ENCODE assay signal across 8 mouse cellular contexts in genomic region chr5:3802433-3803291, GRCm38 (mm10). TPM values are rescaled to one million over a fixed set of nuclear protein-coding genes. Genes with fewer than 3 reads are reported as not detected.
DNase-seq lines count a peak whose midpoint lies in the region; ATAC-seq and TF ChIP-seq lines count a peak whose summit lies in the region.

Gene Ankib1, minus strand, starts transcription at chr5:3802925.
Gene Krit1, plus strand, starts transcription at chr5:3803184.

- DNase-seq in forebrain, embryonic 14.5 days (ENCODE audit: low spot score): peak; percentile 93
- peak; percentile 89 to 90 for DNase-seq in heart, postnatal 14 days
- peak; percentile 89 to 93 for DNase-seq in layer of hippocampus, adult 18-20 months (ENCODE audit: low spot score in 2 of 2)
- peak; percentile 88 for DNase-seq in lung, adult 2 months
- DNase-seq in thymus, adult 18-20 months: peak; percentile 77 to 81

- peak; percentile 94 for ATAC-seq in cerebellum, adult (ENCODE audit: insufficient number of reproducible peaks, low FRiP score, low TSS enrichment)
- peak; percentile 96 for ATAC-seq in forebrain, embryonic 14.5 days
- peak; percentile 84 for ATAC-seq in neutrophil, adult 5-6 weeks (ENCODE audit: extremely low read depth, insufficient number of reproducible peaks, low FRiP score, poor library complexity, severe bottlenecking)

- H3K36me3 ChIP-seq in ES-Bruce4 (ENCODE audit: control insufficient read depth, insufficient read depth, low read length, poor library complexity, severe bottlenecking): no peaks in the 10 kb centered on the region
- H3K36me3 ChIP-seq in forebrain, embryonic 14.5 days (ENCODE audit: control insufficient read depth, insufficient read depth, low read length): no peaks in the 10 kb centered on the region

- H3K27me3 ChIP-seq in ES-Bruce4 (ENCODE audit: control insufficient read depth, insufficient read depth, low read length, poor library complexity, severe bottlenecking): no peaks in the 10 kb centered on the region
- no peaks in the 10 kb centered on the region for H3K27me3 ChIP-seq in forebrain, embryonic 14.5 days (replicated peaks; ENCODE audit: control insufficient read depth, insufficient read depth, low read length)

- TF ChIP-seq EP300 in ES-Bruce4 (IDR thresholded peaks at IDR 0.05; ENCODE audit: insufficient read depth, low read depth, low read length): no peak

- no peak for TF ChIP-seq CTCF in ES-Bruce4 (IDR thresholded peaks at IDR 0.05; ENCODE audit: low read depth, low read length)
- TF ChIP-seq CTCF in lung, adult 2 months (IDR thresholded peaks at IDR 0.05; ENCODE audit: insufficient read depth, low read length): no peak

- peak within 1 kb of the TSS; percentile 84 for H3K4me2 ChIP-seq in forebrain, embryonic 14.5 days (ENCODE audit: low read length)

- under 1% methylated on average over 91 of the region's 109 CpGs for WGBS in forebrain, embryonic 14.5 days
- under 1% methylated on average over 109 of the region's 109 CpGs for whole genome bisulfite sequencing in lung, adult 2 months

- TF ChIP-seq POLR2A in ES-Bruce4 (IDR thresholded peaks at IDR 0.05; ENCODE audit: insufficient read depth, low read length): no peak
- TF ChIP-seq POLR2A in lung, adult 2 months (IDR thresholded peaks at IDR 0.05; ENCODE audit: borderline replicate concordance, extremely low read depth, low read depth, low read length): peak; percentile 56; the same call in 1 of the 2 replicates

- intact Hi-C loops in heart, postnatal 14 days (cut with DNase I): loop anchor here (2.0 kb wide), 1 partner anchor 156 kb away; no protein-coding TSS in a partner anchor

- H3K9me3 ChIP-seq in ES-Bruce4 (replicated peaks; ENCODE audit: control insufficient read depth, insufficient read depth, low read length, poor library complexity, severe bottlenecking): no peaks in the 10 kb centered on the region
- no peaks in the 10 kb centered on the region for H3K9me3 ChIP-seq in forebrain, embryonic 14.5 days (replicated peaks; ENCODE audit: control insufficient read depth, low read length)

- peak within 1 kb of the TSS; percentile 83 for H3K4me3 ChIP-seq in ES-Bruce4 (ENCODE audit: low read depth, low read length)
- H3K4me3 ChIP-seq in forebrain, embryonic 14.5 days (ENCODE audit: low read depth, low read length): peak within 1 kb of the TSS; percentile 89
- H3K4me3 ChIP-seq in lung, adult 2 months (replicated peaks; ENCODE audit: extremely low read depth, low read depth, low read length): peak within 1 kb of the TSS; percentile 91

- H3K27ac ChIP-seq in ES-Bruce4 (ENCODE audit: insufficient read depth, low read length): 0 out of 2 replicates have a peak within 1 kb of the TSS, but pooled peaks have one; percentile 47
- H3K27ac ChIP-seq in forebrain, embryonic 14.5 days (ENCODE audit: low read depth, low read length): peak within 1 kb of the TSS; percentile 88

- peak within 1 kb of the TSS; percentile 79 for H3K9ac ChIP-seq in ES-Bruce4 (ENCODE audit: low read depth, poor library complexity, severe bottlenecking)
- H3K9ac ChIP-seq in forebrain, embryonic 14.5 days (ENCODE audit: low read length): peak within 1 kb of the TSS; percentile 88

- no peaks in the 10 kb centered on the region for H3K4me1 ChIP-seq in ES-Bruce4 (ENCODE audit: control insufficient read depth, insufficient read depth, low read length)
- H3K4me1 ChIP-seq in forebrain, embryonic 14.5 days (ENCODE audit: control insufficient read depth, insufficient read depth, low read length): peaks cover 14% of the 10 kb centered on the region; the same call in 1 of the 2 replicates
- H3K4me1 ChIP-seq in lung, adult 2 months (ENCODE audit: control insufficient read depth, insufficient read depth, low read length): peaks cover 4% of the 10 kb centered on the region

RNA-seq across cellular contexts. Expression of gene Ankib1, which starts in this region (rescaled TPM):
- 17.9 and 21.1 TPM in 2 replicates for polyA plus RNA-seq in ES-Bruce4 (2011; ENCODE audit: insufficient read depth, insufficient read length, low read depth, missing spikeins)
- 17.4 and 22.8 TPM in 2 replicates for polyA plus RNA-seq in forebrain, embryonic 14.5 days (2014; fragmentation: Nextera tagmentation; extraction: Ambion mirVana)
- 10 to 100 TPM; 23.4 to 26.4 TPM for total RNA-seq in heart, postnatal 14 days (2021)
- 100 to 1,000 TPM; 124 TPM for total RNA-seq in layer of hippocampus, adult 18-20 months (2021)
- polyA plus RNA-seq in lung, adult 2 months (2012; rRNA removed): 6.5 and 7.9 TPM in 2 replicates
- 46.7 and 48.1 TPM in 2 replicates for total RNA-seq in neutrophil, adult 5-6 weeks (2017)

RNA-seq across cellular contexts. Expression of gene Krit1, which starts in this region (rescaled TPM):
- 55.6 and 56.1 TPM in 2 replicates for polyA plus RNA-seq in ES-Bruce4 (2011; ENCODE audit: insufficient read depth, insufficient read length, low read depth, missing spikeins)
- 44.6 and 58.5 TPM in 2 replicates for polyA plus RNA-seq in forebrain, embryonic 14.5 days (2014; fragmentation: Nextera tagmentation; extraction: Ambion mirVana)
- 10 to 100 TPM; 28.9 to 34.3 TPM for total RNA-seq in heart, postnatal 14 days (2021)
- total RNA-seq in layer of hippocampus, adult 18-20 months (2021): 10 to 100 TPM; 48.8 to 53.9 TPM
- 5.9 and 10.3 TPM in 2 replicates for polyA plus RNA-seq in lung, adult 2 months (2012; rRNA removed)
- total RNA-seq in neutrophil, adult 5-6 weeks (2017): 106 and 110 TPM in 2 replicates

Comparison
In these comparisons a context has a peak if more than half of its experiments do, and no peak if none do; other contexts are left out.
1. Peak in every context shown above with its lines: DNase-seq, ATAC-seq, H3K4me3 ChIP-seq and H3K27ac ChIP-seq.